Mouse (Mus musculus) left cerebral cortex, adult 2 months (tissue): Measurements from ENCODE around the gene Shc3. TPM values are rescaled to one million over a fixed set of nuclear protein-coding genes. Genes with fewer than 3 reads are reported as not detected.

ENCODE experiments used
- DNase-seq, 2 experiments: peaks; one replicate each; pipeline ENCODE4 v3.0.0; 2021 to 2022; ENCODE audit warnings: low spot score in 2 of 2, mixed read lengths in 1 of 2; ENCODE audit errors: extremely low spot score in 1 of 2
- H3K27ac ChIP-seq: fragments of 200-600 bp; 2 replicates; pipeline ENCODE4 v1.8.1; 2022
- H3K4me3 ChIP-seq: fragments of 200-600 bp; 2 replicates; pipeline ENCODE4 v1.8.1; 2022
- CTCF ChIP-seq: fragments of 200-600 bp; IDR thresholded peaks from 2 replicates; pipeline ENCODE4 v1.8.1; 2022; ENCODE audit warnings: antibody characterized with exemption, mild to moderate bottlenecking, moderate library complexity
- intact Hi-C: fragments of 180-260 bp; cut with DNase I; formaldehyde crosslinking; loops from one replicate; pipeline ENCODE4 v1.15.1; 2025
- total RNA-seq, 2 experiments: library from RNA; stranded (reverse); gene quantifications; 2 replicates each; pipeline ENCODE4 v1.2.3; 2021

Shc3 gene
- total RNA-seq, 2 experiments from 2014 or later, result 234 to 242 TPM

DNA sequence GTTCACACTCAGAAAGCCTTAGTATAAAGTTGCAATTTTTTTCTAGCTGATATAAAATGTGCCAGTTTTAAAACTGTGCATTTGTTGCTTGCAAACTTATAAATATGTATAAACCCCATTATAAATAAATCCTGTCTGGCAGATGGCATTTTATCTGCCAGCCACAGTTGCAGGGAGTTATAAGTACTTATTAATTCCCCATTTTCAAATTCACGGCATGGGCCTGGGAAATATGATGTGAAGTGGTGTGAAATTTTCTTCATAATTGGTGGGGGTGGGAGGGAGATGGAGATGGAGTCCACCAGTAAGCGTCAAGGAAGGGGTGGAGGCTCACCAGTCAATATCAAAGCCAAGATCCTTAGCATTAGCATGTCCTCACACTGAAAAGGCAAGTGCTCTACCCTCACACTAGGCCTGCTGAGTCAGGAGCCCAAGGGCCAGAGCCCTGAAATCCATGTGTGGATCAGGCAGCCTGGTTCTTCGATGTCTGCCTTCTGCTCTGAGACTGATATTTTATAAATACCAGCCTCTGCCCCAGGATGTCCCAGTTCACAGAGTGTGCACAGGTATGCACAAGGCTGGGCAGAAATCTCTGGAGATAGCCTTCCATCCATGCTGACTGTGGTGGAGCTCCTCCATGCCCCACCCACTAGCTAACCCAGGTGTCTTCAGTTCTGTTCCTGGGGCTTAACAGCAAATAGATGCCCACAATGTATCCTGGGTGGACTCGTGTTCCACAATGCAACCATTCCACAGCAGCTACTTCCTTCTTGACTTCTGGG is 143.4 kb downstream of the Shc3 start:
- Histone ChIP-seq H3K4me3 (no peak overlapping the region), H3K27ac (no peak overlapping the region)
- no peak for DNase-seq
- TF ChIP-seq CTCF, result no peak
- intact Hi-C loops, result no loop called here

- Histone ChIP-seq H3K4me3 (no peak overlapping the region), H3K27ac (no peak overlapping the region)
- peak; percentile 77 for TF ChIP-seq CTCF
- intact Hi-C loops, result no loop called here
- DNase-seq, result peak in 1 of 2 experiments; percentile 71
Observed at GRCm38 (mm10) chr13:51424647-51425046, 144.6 kb downstream of the Shc3 start.

- TF ChIP-seq CTCF, result no peak; the same call in 1 of the 2 replicates
- intact Hi-C loops, result no loop called here
- H3K4me3 ChIP-seq, result no peak overlapping the region
- no peak overlapping the region for H3K27ac ChIP-seq
- DNase-seq, result no peak
Observed at GRCm38 (mm10) chr13:51423647-51424046, 145.6 kb downstream of the Shc3 start.

DNA sequence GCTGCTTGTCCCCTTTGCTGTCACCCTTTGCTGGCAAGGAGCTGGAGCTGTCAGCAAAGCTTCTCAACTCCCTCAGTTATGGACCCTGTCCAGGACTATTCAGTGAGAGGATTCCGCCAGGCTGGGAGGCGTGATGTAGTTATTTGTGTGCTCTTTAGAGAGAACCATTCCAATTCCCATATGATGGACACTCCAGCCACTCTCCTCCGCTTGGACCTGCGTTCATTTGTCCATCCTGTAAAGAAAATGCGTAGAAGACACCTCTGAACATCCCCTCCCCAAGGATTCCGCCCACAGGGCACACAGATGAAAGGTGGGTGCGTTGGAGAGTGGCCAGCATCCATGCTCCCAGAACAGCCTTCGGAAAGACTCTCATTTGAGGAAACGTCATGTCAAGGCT is 148.4 kb downstream of the Shc3 start:
- no peak for TF ChIP-seq CTCF
- H3K27ac ChIP-seq, result peak overlapping the region; percentile 63
- no peak overlapping the region for H3K4me3 ChIP-seq
- intact Hi-C loops, result no loop called here
- peak in 1 of 2 experiments; percentile 53 for DNase-seq

DNA sequence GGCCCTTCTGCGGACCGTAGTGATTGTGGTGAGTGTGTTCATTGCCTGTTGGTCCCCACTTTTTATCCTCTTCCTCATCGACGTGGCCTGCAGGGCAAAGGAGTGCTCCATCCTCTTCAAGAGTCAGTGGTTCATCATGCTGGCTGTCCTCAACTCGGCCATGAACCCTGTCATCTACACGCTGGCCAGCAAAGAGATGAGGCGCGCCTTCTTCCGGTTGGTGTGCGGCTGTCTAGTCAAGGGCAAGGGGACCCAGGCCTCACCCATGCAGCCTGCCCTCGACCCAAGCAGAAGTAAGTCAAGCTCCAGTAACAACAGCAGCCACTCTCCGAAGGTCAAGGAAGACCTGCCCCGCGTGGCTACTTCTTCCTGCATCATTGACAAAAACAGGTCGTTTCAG is 149.7 kb downstream of the Shc3 start:
- no peak for DNase-seq
- no peak overlapping the region for H3K27ac ChIP-seq
- no peak overlapping the region for H3K4me3 ChIP-seq
- intact Hi-C loops, result loop anchor here (2.0 to 5.0 kb wide), 2 partner anchors 227 to 317 kb away; partner anchors contain the start of gene Spin1
- no peak for TF ChIP-seq CTCF

- peak overlapping the region; percentile 90 for H3K27ac ChIP-seq
- peak overlapping the region; percentile 40 for H3K4me3 ChIP-seq
- intact Hi-C loops, result loop anchor here (1.0 to 5.0 kb wide), 4 partner anchors 211 to 470 kb away; partner anchors contain the start of gene Spin1
- DNase-seq, result no peak
- TF ChIP-seq CTCF, result no peak
Observed at GRCm38 (mm10) chr13:51418942-51419451, 150.2 kb downstream of the Shc3 start.

- TF ChIP-seq CTCF, result peak; percentile 93
- peak overlapping the region; percentile 40 for H3K4me3 ChIP-seq
- intact Hi-C loops, result loop anchor here (1.0 to 5.0 kb wide), 4 partner anchors 210 to 469 kb away; partner anchors contain the start of gene Spin1
- peak; percentile 93 to 98 for DNase-seq
- H3K27ac ChIP-seq, result peak overlapping the region; percentile 90
Observed at GRCm38 (mm10) chr13:51418268-51418941, 150.8 kb downstream of the Shc3 start.

GRCm38 (mm10) chr13:51417796-51418195 is 151.4 kb downstream of the Shc3 start:
- H3K27ac ChIP-seq, result peak overlapping the region; percentile 90
- DNase-seq, result no peak
- TF ChIP-seq CTCF, result no peak
- intact Hi-C loops, result loop anchor here (1.0 to 5.0 kb wide), 4 partner anchors 209 to 468 kb away; partner anchors contain the start of gene Spin1
- peak overlapping the region; percentile 40 for H3K4me3 ChIP-seq

DNA sequence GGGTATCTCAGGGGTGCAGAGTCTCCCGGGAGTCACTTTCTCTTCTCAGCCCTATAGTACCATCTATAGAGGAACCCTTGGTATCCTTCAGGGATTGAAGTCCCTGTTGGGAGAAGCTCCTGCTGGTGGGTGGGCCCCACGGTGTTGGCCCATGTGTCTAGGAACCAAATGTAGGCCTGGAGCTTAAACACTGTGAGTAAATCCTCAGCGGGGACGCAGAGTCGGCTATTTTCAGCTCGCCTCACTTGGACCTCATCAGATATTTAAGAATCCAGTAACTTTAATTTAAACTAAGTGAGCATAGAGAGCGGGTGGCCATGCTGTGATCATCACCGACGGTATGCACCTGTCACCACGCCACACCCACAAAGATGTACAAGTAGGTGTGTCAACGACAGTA is 152.5 kb downstream of the Shc3 start:
- Histone ChIP-seq H3K27ac (peak overlapping the region; percentile 66), H3K4me3 (no peak overlapping the region)
- DNase-seq, result no peak
- intact Hi-C loops, result loop anchor here (5.0 kb wide), 1 partner anchor 314 kb away; the partner anchor contains the start of gene Spin1
- no peak for TF ChIP-seq CTCF

DNA sequence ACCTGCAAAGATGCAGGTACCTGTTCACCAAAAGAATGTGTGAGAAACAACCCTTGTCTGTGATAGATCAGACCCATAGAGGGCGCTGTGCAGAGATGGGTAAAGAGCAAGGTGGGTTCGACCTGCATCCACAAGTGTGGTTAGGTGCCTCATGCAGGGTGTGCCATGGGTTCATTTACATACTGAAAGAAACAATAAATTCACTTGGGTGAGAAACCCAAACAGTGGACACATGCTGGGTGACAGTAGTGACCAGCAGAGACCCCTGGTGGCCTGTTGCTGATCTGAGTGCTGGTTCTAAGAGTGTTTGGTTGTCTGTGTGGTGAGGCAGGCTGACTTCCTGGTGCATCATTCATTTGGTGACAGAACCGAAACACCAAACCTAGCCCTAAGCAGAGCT is 155.8 kb downstream of the Shc3 start:
- DNase-seq, result no peak
- no peak overlapping the region for H3K27ac ChIP-seq
- peak; percentile 52 for TF ChIP-seq CTCF
- intact Hi-C loops, result no loop called here
- no peak overlapping the region for H3K4me3 ChIP-seq

DNA sequence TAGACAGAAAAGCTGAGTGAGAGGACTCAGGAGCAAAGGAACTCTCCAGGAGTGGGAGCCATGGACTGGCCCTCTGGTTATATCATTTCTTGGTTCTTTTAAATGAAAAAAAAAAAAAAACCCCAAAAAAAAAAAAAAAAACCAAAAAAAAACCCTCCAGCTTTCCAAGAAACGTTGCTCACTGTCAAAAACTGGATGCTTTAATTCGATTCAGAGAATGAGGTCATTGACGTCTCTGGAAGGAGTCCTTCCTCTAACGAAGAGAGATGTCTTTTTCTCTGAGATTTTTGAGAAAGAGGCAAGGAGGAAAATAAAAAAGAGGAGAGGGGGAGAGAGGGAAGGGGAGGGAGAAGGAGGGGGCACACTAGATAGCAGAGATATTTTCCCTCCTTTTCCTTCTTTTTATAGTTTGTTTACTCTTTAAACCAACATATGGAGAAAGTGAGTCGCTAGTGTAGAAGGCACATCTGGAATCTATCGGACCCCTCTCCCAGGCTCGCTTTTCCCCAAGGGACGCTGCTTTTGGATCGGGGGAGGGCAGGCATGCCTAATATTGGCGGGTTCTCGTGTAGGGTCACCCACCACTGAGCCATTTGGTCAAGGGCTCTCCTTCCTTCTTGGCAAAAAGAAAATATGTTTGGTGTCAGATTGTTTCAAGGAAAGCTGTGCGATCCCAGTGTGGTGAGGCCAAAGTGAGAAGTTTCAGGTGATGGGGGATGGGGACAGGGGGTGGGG is 157.4 kb downstream of the Shc3 start:
- H3K4me3 ChIP-seq, result no peak overlapping the region
- DNase-seq, result no peak
- H3K27ac ChIP-seq, result no peak overlapping the region
- intact Hi-C loops, result no loop called here
- no peak for TF ChIP-seq CTCF
